In genomic region chr11:75290566-75291271, GRCm38 (mm10) we compare ENCODE assay signal across 8 mouse cellular contexts. TPM values are rescaled to one million over a fixed set of nuclear protein-coding genes. Genes with fewer than 3 reads are reported as not detected.
DNase-seq lines count a peak whose midpoint lies in the region; ATAC-seq and TF ChIP-seq lines count a peak whose summit lies in the region.

No protein-coding gene starts in this region.

- H3K4me1 ChIP-seq in hindbrain, postnatal 0 days (ENCODE audit: insufficient read depth, low read length) = no peaks in the 10 kb centered on the region
- H3K4me1 ChIP-seq in midbrain, embryonic 10.5 days = peaks cover 41% of the 10 kb centered on the region

- no peaks in the 10 kb centered on the region for H3K9me3 ChIP-seq in hindbrain, postnatal 0 days (ENCODE audit: low read length)
- H3K9me3 ChIP-seq in midbrain, embryonic 10.5 days (replicated peaks) = no peaks in the 10 kb centered on the region

- H3K27me3 ChIP-seq in hindbrain, postnatal 0 days (ENCODE audit: insufficient read depth, low read length) = no peaks in the 10 kb centered on the region
- peaks cover 39% of the 10 kb centered on the region for H3K27me3 ChIP-seq in midbrain, embryonic 10.5 days (ENCODE audit: low read depth, poor library complexity, severe bottlenecking)

- no peak overlapping the region for H3K9ac ChIP-seq in hindbrain, postnatal 0 days (replicated peaks; ENCODE audit: low read length)

- TF ChIP-seq CTCF in hindbrain, postnatal 0 days (IDR thresholded peaks at IDR 0.05; ENCODE audit: low read depth) = peak; percentile 93

- H3K4me2 ChIP-seq in hindbrain, postnatal 0 days (ENCODE audit: low read depth, low read length) = 0 out of 2 replicates have a peak overlapping the region, but pooled peaks have one; percentile 33

- DNase-seq in ZHBTc4 (ENCODE audit: low read depth, low spot score) = peak; percentile 92
- peak; percentile 69 to 78 for DNase-seq in gastrocnemius, adult 8-10 months (ENCODE audit: low spot score in 2 of 2)
- peak; percentile 94 for DNase-seq in hindbrain, postnatal 0 days (ENCODE audit: low spot score)
- peak; percentile 94 to 97 for DNase-seq in left cerebral cortex, adult 18-20 months (ENCODE audit: low spot score in 2 of 2)
- peak; percentile 92 for DNase-seq in midbrain, embryonic 10.5 days (ENCODE audit: low spot score)
- DNase-seq in right cerebral cortex, postnatal 4 days = peak; percentile 93
- DNase-seq in yolk sac, embryonic 10.5 days (ENCODE audit: low spot score) = peak; percentile 82

- WGBS in hindbrain, postnatal 0 days = 17% methylated on average over 6 of the region's 6 CpGs
- WGBS in midbrain, embryonic 10.5 days = 18% methylated on average over 6 of the region's 6 CpGs

- H3K4me3 ChIP-seq in hindbrain, postnatal 0 days (ENCODE audit: low read length) = no peak overlapping the region
- H3K4me3 ChIP-seq in midbrain, embryonic 10.5 days = peak overlapping the region; percentile 34

- H3K27ac ChIP-seq in hindbrain, postnatal 0 days = peak overlapping the region; percentile 42; the same call in 1 of the 2 replicates
- H3K27ac ChIP-seq in midbrain, embryonic 10.5 days (replicated peaks) = peak overlapping the region; percentile 77

- no peaks in the 10 kb centered on the region for H3K36me3 ChIP-seq in hindbrain, postnatal 0 days (ENCODE audit: insufficient read depth, low read length)
- H3K36me3 ChIP-seq in midbrain, embryonic 10.5 days = no peaks in the 10 kb centered on the region

- ATAC-seq in common myeloid progenitor, adult 5-6 weeks (replicated peaks; ENCODE audit: low read depth, poor library complexity, severe bottlenecking) = peak; percentile 90
- peak; percentile 71 for ATAC-seq in hindbrain, postnatal 0 days

RNA-seq across cellular contexts. Expression of gene Rpa1, which starts 57.4 kb away (rescaled TPM):
- total RNA-seq in common myeloid progenitor, adult 5-6 weeks (2017) = 139 and 158 TPM in 2 replicates
- 10 to 100 TPM; 67.0 to 73.3 (median 70.6) TPM for total RNA-seq in gastrocnemius, adult 8-10 months (2022)
- total RNA-seq in hindbrain, postnatal 0 days (2014; rRNA removed) = 66.9 and 105 TPM in 2 replicates
- 51.1 and 55.5 TPM in 2 replicates for polyA plus RNA-seq in hindbrain, postnatal 0 days (2015; fragmentation: Nextera tagmentation; extraction: Ambion mirVana)
- 10 to 100 TPM; 47.2 to 49.9 TPM for total RNA-seq in left cerebral cortex, adult 18-20 months (2021)
- polyA plus RNA-seq in midbrain, embryonic 10.5 days (2016; fragmentation: Nextera tagmentation; extraction: Ambion mirVana) = 179 and 197 TPM in 2 replicates

RNA-seq across cellular contexts. Expression of gene Smyd4, which starts 57.5 kb away (rescaled TPM):
- total RNA-seq in common myeloid progenitor, adult 5-6 weeks (2017) = 6.5 and 7.4 TPM in 2 replicates
- total RNA-seq in gastrocnemius, adult 8-10 months (2022) = 1 to 10 TPM; 4.0 to 5.4 (median 4.7) TPM
- total RNA-seq in hindbrain, postnatal 0 days (2014; rRNA removed) = 12.7 and 14.1 TPM in 2 replicates
- polyA plus RNA-seq in hindbrain, postnatal 0 days (2015; fragmentation: Nextera tagmentation; extraction: Ambion mirVana) = 17.1 and 17.7 TPM in 2 replicates
- total RNA-seq in left cerebral cortex, adult 18-20 months (2021) = 10 to 100 TPM; 13.7 to 17.5 TPM
- 17.5 and 19.5 TPM in 2 replicates for polyA plus RNA-seq in midbrain, embryonic 10.5 days (2016; fragmentation: Nextera tagmentation; extraction: Ambion mirVana)
